Mouse (Mus musculus) limb, embryonic 10.5 days (tissue): ENCODE results near the gene Itpr1. TPM values are rescaled to one million over a fixed set of nuclear protein-coding genes. Genes with fewer than 3 reads are reported as not detected.

ENCODE experiments used
- DNase-seq: peaks from one replicate; pipeline ENCODE4 v3.0.0-alpha.2; 2017; ENCODE audit warnings: low spot score
- H3K27ac ChIP-seq: fragments of 300-500 bp; sonication (generic); 2 replicates; pipeline ENCODE4 v1.5.1; 2016; ENCODE audit warnings: mild to moderate bottlenecking
- H3K27me3 ChIP-seq: fragments of 300-500 bp; sonication (generic); 2 replicates; pipeline ENCODE4 v1.6.1; 2016; ENCODE audit warnings: low read depth, mild to moderate bottlenecking; ENCODE audit not compliant: poor library complexity, severe bottlenecking
- H3K36me3 ChIP-seq: fragments of 300-500 bp; sonication (generic); 2 replicates; pipeline ENCODE4 v1.6.1; 2016; ENCODE audit warnings: mild to moderate bottlenecking, moderate library complexity
- H3K4me1 ChIP-seq: fragments of 300-500 bp; sonication (generic); 2 replicates; pipeline ENCODE4 v1.6.1; 2016
- H3K4me3 ChIP-seq: fragments of 300-500 bp; sonication (generic); 2 replicates; pipeline ENCODE4 v1.5.1; 2016; ENCODE audit warnings: mild to moderate bottlenecking, moderate library complexity
- H3K9me3 ChIP-seq: fragments of 300-500 bp; sonication (generic); replicated peaks from 2 replicates; pipeline ENCODE4 v1.6.1; 2016; ENCODE audit warnings: mild to moderate bottlenecking
- WGBS: fragments of 180-500 bp; shearing (Covaris S2); methylation state at CpG from one replicate; pipeline ENCODE4 v1.1.7; 2016; 5-methylcytosine and 5-hydroxymethylcytosine counted together
- polyA plus RNA-seq: library from polyadenylated mRNA; unstranded; fragments of >200 nt; fragmentation: Nextera tagmentation; extraction: Ambion mirVana; gene quantifications from 2 replicates; pipeline ENCODE4 v1.2.1, GENCODE M21; 2016

Gene Itpr1
- polyA plus RNA-seq, 1 experiment from 2014 or later = 9.8 TPM

GRCm38 (mm10) chr6:108306910-108307584, 94.2 kb downstream of the Itpr1 start:
- H3K36me3 ChIP-seq = no peaks in the 10 kb centered on the region
- WGBS = 60% methylated on average over 9 of the region's 9 CpGs

GRCm38 (mm10) chr6:108307770-108308169, 94.9 kb downstream of the Itpr1 start:
- H3K4me3 ChIP-seq = no peak overlapping the region
- no peak for DNase-seq
- H3K4me1 ChIP-seq = peaks cover 43% of the 10 kb centered on the region
- 92% methylated on average over 6 of the region's 6 CpGs for WGBS
- no peak overlapping the region for H3K27ac ChIP-seq
- no peaks in the 10 kb centered on the region for H3K27me3 ChIP-seq
- no peaks in the 10 kb centered on the region for H3K36me3 ChIP-seq
- no peaks in the 10 kb centered on the region for H3K9me3 ChIP-seq

More at GRCm38 (mm10) chr6:108306910-108307584, 94.2 kb downstream of the Itpr1 start:
- H3K9me3 ChIP-seq = no peaks in the 10 kb centered on the region
- H3K27me3 ChIP-seq = no peaks in the 10 kb centered on the region
- peaks cover 43% of the 10 kb centered on the region for H3K4me1 ChIP-seq
- DNase-seq = no peak
- H3K4me3 ChIP-seq = no peak overlapping the region
- H3K27ac ChIP-seq = no peak overlapping the region

- Histone ChIP-seq H3K36me3 (no peaks in the 10 kb centered on the region), H3K9me3 (no peaks in the 10 kb centered on the region), H3K27ac (no peak overlapping the region), H3K4me3 (no peak overlapping the region), H3K4me1 (peaks cover 41% of the 10 kb centered on the region), H3K27me3 (no peaks in the 10 kb centered on the region)
- DNase-seq = no peak
- 33% methylated on average over 8 of the region's 8 CpGs for WGBS
Measured at GRCm38 (mm10) chr6:108309391-108310182, 96.7 kb downstream of the Itpr1 start.

GRCm38 (mm10) chr6:108313056-108313455, 100.2 kb downstream of the Itpr1 start:
- Histone ChIP-seq H3K4me3 (no peak overlapping the region), H3K9me3 (no peaks in the 10 kb centered on the region), H3K36me3 (no peaks in the 10 kb centered on the region), H3K27me3 (no peaks in the 10 kb centered on the region), H3K27ac (no peak overlapping the region), H3K4me1 (0 out of 2 replicates have a peak, but pooled peaks cover 10% of the 10 kb centered on the region)
- 90% methylated on average over 1 of the region's 1 CpGs for WGBS
- DNase-seq = no peak

- no peak overlapping the region for H3K4me3 ChIP-seq
- H3K9me3 ChIP-seq = no peaks in the 10 kb centered on the region
- 100% methylated on average over 1 of the region's 1 CpGs for WGBS
- no peaks in the 10 kb centered on the region for H3K27me3 ChIP-seq
- no peak for DNase-seq
- H3K27ac ChIP-seq = no peak overlapping the region
- 0 out of 2 replicates have a peak, but pooled peaks cover 7% of the 10 kb centered on the region for H3K4me1 ChIP-seq
- no peaks in the 10 kb centered on the region for H3K36me3 ChIP-seq
Measured at GRCm38 (mm10) chr6:108313997-108314396, 101.1 kb downstream of the Itpr1 start.

- no peaks in the 10 kb centered on the region for H3K36me3 ChIP-seq
- no peak for DNase-seq
- no peak overlapping the region for H3K27ac ChIP-seq
- 80% methylated on average over 4 of the region's 4 CpGs for WGBS
- no peaks in the 10 kb centered on the region for H3K4me1 ChIP-seq
- no peaks in the 10 kb centered on the region for H3K27me3 ChIP-seq
- no peaks in the 10 kb centered on the region for H3K9me3 ChIP-seq
- no peak overlapping the region for H3K4me3 ChIP-seq
Measured at GRCm38 (mm10) chr6:108316268-108316824, 103.5 kb downstream of the Itpr1 start.

- H3K4me3 ChIP-seq = no peak overlapping the region
- no peaks in the 10 kb centered on the region for H3K27me3 ChIP-seq
- H3K27ac ChIP-seq = no peak overlapping the region
- no peaks in the 10 kb centered on the region for H3K9me3 ChIP-seq
- 89% methylated on average over 1 of the region's 1 CpGs for WGBS
- no peak for DNase-seq
- no peaks in the 10 kb centered on the region for H3K4me1 ChIP-seq
- no peaks in the 10 kb centered on the region for H3K36me3 ChIP-seq
Measured at GRCm38 (mm10) chr6:108316951-108317350, 104.1 kb downstream of the Itpr1 start.

GRCm38 (mm10) chr6:108321653-108322052, 108.8 kb downstream of the Itpr1 start:
- DNase-seq = no peak
- 69% methylated on average over 2 of the region's 2 CpGs for WGBS
- no peak overlapping the region for H3K4me3 ChIP-seq
- no peaks in the 10 kb centered on the region for H3K36me3 ChIP-seq
- H3K9me3 ChIP-seq = no peaks in the 10 kb centered on the region
- no peak overlapping the region for H3K27ac ChIP-seq
- H3K27me3 ChIP-seq = no peaks in the 10 kb centered on the region
- H3K4me1 ChIP-seq = no peaks in the 10 kb centered on the region

- Histone ChIP-seq H3K27me3 (no peaks in the 10 kb centered on the region), H3K27ac (no peak overlapping the region), H3K9me3 (no peaks in the 10 kb centered on the region), H3K4me1 (0 out of 2 replicates have a peak, but pooled peaks cover 3% of the 10 kb centered on the region), H3K4me3 (no peak overlapping the region), H3K36me3 (no peaks in the 10 kb centered on the region)
- no peak for DNase-seq
- WGBS = 81% methylated on average over 6 of the region's 6 CpGs
Measured at GRCm38 (mm10) chr6:108324464-108325025, 111.6 kb downstream of the Itpr1 start.

GRCm38 (mm10) chr6:108325400-108325799, 112.5 kb downstream of the Itpr1 start:
- WGBS = 94% methylated on average over 10 of the region's 10 CpGs
- no peaks in the 10 kb centered on the region for H3K9me3 ChIP-seq

GRCm38 (mm10) chr6:108325948-108326411, 113.1 kb downstream of the Itpr1 start:
- no peak overlapping the region for H3K27ac ChIP-seq
- 0 out of 2 replicates have a peak, but pooled peaks cover 3% of the 10 kb centered on the region for H3K4me1 ChIP-seq
- no peak overlapping the region for H3K4me3 ChIP-seq
- WGBS = 93% methylated on average over 12 of the region's 12 CpGs
- DNase-seq = no peak
- no peaks in the 10 kb centered on the region for H3K36me3 ChIP-seq
- H3K27me3 ChIP-seq = no peaks in the 10 kb centered on the region
- no peaks in the 10 kb centered on the region for H3K9me3 ChIP-seq

More at GRCm38 (mm10) chr6:108325400-108325799, 112.5 kb downstream of the Itpr1 start:
- Histone ChIP-seq H3K27me3 (no peaks in the 10 kb centered on the region), H3K4me1 (0 out of 2 replicates have a peak, but pooled peaks cover 3% of the 10 kb centered on the region), H3K36me3 (no peaks in the 10 kb centered on the region), H3K4me3 (no peak overlapping the region), H3K27ac (no peak overlapping the region)
- no peak for DNase-seq

GRCm38 (mm10) chr6:108326751-108327161, 113.9 kb downstream of the Itpr1 start:
- no peaks in the 10 kb centered on the region for H3K36me3 ChIP-seq
- no peak overlapping the region for H3K4me3 ChIP-seq
- H3K27ac ChIP-seq = no peak overlapping the region
- WGBS = 86% methylated on average over 10 of the region's 10 CpGs
- H3K27me3 ChIP-seq = no peaks in the 10 kb centered on the region
- 0 out of 2 replicates have a peak, but pooled peaks cover 3% of the 10 kb centered on the region for H3K4me1 ChIP-seq
- no peak for DNase-seq
- H3K9me3 ChIP-seq = no peaks in the 10 kb centered on the region
